Mouse (Mus musculus) retina, adult 2 months (tissue): ENCODE measurements around the gene Slc2a3.
"Not testable (repeated sequence)": the region's sequence is repeated elsewhere in the genome, so short reads cannot be mapped to it uniquely, and the experiment has no call there.

Experiments
- DNase-seq: peaks from one replicate; pipeline ENCODE4 v3.0.0-alpha.2; 2012; ENCODE audit warnings: low read depth, low spot score

Gene Slc2a3

DNA sequence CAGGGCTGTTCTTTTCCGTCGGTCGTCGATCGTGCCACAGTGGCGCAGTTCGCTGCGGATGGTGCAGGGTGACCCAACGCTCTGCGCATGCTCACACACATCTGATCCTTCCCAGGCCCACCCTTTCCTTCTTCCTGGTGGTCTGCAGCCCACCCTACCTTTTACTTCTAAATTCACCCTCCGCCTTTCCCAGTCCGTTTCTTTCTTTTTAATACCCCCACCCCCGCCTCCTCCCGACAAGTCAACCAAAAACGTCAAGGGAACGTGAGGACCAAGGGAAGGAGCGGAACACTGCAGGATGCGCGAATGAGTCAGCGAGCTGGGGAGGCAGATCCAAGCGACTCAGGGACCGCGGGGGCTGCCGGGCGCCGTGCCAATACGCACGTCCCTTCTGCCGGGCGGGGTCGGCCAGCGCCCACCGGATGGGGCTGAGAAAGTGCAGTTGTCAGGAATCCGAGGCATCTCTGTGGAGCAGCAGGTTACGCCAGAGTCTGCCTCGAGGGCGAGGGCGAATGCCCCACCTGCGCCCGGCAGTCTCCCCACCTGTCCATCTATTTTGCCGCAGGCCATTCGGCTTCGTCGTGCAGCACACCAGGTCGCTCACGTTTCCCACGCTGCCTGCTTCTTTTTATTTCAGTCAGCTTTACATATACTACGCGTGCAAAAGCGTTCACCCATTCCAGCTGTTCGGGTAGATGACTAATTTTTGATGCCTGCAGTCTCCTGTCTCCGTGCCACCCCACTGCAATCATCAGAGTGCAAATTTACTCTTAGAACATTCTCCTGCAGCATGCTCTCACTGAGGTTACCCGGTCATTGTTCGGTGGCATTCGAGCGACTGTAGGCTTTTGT is 36.8 kb downstream of the Slc2a3 start:
- DNase-seq: no peak

DNA sequence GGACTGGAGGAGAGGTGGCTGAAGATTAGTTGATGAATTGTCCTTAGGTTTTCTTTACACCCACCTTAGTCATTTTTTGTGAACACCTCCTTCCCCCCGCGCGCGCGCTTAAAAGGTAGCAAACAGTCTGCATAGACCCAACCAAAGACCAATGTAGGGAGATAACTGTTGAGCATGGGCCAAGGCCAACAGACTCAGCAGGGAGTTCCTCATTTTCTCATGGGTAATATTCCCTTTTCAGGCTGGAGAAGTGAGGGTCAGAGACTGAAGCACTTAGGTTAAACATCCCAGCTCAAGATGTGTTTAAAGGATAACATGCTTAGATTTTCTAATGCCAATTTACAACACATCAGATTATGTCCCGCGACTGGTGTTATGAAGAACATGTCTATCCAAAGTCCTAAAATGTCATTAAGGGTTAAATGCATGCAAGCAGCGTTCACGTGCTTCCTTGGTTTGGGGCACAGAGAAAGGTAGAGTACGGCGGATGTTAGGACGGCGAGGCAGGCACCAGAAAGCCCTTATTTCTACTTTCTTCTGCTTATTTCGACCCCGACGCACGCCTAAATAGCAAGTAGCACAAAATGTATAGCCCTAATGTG is 37.5 kb downstream of the Slc2a3 start:
- DNase-seq: no peak

DNA sequence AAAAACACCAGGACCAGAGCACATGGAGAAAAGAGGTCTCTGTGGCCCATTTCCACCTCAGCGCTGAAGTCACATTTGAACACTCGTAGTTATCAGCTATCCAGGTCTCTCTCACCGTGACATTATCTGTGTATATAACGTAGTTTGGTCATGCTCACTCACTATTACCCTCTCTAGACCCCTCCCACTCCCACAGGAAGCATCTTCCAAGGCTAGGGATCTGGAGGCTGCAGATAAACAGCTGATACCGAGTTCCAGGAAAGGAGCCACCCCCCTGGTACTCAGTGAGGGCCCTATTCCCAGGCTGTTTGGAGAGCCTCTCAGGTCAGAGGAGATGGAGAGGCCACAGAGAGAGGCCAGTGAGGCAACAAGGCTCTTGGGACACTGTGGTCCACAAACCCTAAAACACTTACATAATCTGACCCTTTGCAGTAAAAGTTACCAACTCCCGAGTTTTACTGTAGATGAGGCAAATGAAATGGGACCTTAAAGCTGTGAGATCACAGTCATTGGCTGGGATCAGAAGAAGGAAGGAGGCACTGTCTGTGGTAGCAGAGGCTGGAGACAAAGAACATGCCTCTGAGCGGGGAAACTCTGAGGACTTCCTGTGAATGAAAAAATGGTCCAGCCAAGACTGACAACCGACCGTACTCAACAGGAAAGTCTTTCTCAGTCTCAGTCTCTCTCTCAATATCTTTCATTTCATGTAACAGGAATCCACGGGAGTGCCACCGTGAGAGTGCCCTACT is 38.3 kb downstream of the Slc2a3 start:
- DNase-seq: no peak

DNA sequence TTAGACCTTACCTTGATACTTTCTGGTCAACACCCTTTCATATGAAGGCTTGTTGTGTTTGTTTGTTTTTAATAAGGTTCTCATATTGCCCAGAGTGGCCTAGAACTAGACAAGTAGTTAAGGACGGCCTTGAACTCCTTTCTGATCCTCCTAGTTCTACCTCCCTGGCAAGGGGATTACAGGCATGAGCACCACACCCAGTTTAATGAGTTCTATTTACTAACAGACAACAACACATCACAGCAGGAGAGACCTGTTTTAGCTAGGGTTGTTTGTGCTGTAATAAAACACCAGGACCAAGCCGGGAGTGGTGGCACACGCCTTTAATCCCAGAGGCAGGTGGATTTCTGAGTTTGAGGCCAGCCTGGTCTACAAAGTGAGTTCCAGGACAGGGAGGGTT is 39.0 kb downstream of the Slc2a3 start:
- DNase-seq: no peak

DNA sequence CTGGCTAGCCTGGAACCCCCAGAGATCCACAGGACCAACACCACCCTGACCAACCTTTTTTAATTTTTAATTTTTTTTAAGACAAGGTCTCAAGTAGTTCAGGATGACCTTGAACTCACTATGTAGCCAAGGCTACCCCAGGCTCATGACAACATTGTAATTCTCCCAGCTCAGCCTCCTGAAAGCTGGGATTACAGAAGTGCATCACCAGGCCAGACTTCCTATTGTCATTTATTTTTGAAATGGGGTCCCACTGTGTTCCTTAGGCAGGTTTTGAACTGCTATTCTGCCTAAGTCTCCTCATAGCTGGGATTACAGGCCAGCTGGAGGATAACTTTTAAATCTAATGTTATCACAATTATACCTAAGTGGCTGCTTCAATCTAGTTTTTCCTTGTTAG is 39.5 kb downstream of the Slc2a3 start:
- DNase-seq: no peak

DNA sequence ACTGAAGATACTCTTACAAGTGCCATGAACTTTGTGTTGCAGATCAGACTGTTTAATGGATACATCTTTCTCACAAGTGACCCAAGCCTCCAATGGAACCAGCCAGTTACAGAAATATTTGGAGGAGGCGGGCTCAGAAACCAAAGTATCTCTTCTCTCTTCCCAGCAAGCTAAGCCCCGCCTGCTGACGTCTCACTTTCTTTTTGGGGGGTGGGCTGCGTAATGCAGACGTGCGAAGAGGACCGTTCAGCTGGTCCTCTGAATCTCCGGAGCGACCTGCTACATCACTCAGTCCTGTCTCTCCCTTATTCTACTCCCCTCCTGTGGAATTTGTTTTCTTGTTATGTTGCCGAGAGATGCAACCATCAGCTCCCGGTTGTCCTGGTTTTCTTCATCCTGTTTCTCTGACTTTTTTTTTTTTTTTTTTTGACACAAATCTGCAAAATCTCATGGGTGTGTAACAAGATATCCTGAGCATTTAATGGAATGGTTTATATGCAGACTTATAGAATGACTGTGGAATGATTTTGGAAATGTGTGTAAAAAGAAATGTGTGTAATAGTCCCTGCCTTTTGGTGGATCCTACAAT is 40.3 kb downstream of the Slc2a3 start:
- DNase-seq: peak; percentile 57

DNA sequence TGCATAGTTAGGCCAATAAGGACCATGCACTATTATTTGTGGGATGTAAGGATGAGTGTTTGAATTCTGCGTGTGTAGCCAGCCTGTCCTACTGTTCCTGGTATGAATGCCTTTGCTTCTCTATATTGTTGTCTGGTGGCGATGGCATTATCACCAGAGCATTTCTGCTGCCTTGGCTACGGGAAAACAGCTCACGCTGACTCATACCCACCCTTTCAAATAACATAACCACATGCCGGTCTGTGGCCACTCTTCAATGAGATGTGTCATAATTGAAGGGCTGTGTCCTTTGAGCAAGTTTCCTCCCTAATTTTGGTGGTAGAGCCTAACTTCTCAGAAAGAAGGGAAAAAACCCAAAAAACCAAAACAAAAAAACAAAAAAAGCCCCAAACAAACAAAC is 42.7 kb downstream of the Slc2a3 start:
- DNase-seq: no peak

DNA sequence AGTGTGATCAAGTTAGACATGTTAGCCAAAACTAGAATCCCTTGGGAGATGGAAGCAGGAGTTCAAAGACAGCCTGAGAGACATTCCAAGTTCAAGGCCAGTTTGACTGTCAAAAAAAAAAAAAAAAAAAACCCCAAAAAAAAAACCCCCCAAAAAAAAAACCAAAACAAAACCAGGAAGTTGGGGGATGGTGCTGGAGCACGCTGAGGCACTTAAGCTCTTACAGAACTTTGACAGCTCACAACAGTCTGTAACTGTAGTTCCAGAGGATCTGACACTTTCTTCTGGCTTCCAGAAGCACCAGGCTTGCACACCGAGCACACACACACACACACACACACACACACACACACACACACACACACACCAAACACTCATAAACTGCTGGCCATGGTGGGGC is 45.5 kb downstream of the Slc2a3 start:
- no peak for DNase-seq

DNA sequence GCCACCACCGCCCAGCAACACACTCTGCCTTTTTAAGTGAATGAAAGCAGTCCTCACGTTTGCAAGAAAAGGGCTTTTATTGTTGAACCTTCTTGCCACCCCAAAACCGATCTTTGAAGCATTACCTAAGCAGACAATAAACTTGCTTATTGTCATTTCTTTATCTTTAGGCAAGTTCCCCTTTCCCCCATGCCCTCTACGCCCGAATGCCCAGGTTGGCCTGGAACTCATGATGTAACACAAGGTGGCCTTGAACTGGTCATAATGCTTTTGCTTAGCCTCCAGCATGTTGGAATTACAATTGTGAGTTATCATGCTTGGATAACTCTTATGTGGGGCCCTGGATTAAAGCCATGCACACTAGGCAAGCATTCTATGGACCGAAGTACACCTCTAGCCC is 50.9 kb downstream of the Slc2a3 start:
- DNase-seq: no peak

DNA sequence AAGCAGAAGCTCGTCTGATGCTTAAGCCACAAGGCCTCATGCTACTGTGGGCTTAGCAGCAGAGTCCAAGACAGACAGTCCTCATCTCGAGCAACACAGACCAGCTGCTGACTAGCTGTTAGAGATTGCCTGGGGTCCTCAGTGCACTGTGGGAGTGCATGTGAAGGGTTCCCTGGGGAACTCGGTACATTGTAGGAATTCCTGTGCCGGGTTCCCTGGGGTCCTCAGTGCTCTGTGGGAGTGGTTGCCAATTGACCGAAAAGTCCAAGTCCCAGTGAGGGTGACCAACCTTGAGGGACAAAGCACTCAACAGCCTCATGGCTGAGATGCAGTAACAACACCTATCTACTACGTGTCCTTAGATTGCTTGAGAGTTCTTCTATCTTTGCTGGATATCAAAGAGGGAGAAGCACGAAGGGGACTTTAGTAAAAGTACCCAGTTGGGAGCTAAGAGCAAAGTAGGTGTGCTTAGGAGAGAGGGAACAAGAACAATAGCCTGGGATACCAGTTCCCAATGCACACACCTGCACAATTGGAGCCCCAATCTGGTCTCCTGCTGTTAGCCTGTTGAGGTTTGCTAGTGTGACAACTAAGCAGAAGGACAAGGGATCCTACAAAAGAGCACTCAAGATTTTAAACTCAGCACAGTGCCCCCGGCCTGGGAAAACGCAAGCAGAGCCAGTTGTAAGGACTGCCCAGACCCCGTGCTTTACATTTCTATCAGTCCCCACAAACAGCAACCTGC is 56.8 kb downstream of the Slc2a3 start:
- no peak for DNase-seq

DNA sequence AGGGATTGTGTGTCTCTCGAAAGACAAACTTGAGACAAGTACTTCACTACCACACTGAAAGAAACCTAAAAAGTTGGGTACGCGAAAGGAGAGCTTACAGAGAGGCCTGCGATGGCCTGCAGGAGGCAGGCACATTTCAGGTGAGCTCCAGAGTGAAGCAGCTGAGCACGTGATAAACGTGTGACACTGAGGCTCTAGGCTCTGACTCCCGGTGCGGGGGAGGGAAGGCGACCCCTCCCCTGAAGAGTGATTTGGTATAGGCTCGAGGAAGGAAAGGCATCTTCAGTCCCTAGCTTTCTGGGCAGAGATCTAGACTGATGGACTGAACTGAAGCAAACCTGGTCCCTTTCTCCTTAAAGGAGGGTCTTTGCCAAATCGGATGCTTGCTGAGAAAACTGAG is 58.1 kb downstream of the Slc2a3 start:
- DNase-seq: no peak

DNA sequence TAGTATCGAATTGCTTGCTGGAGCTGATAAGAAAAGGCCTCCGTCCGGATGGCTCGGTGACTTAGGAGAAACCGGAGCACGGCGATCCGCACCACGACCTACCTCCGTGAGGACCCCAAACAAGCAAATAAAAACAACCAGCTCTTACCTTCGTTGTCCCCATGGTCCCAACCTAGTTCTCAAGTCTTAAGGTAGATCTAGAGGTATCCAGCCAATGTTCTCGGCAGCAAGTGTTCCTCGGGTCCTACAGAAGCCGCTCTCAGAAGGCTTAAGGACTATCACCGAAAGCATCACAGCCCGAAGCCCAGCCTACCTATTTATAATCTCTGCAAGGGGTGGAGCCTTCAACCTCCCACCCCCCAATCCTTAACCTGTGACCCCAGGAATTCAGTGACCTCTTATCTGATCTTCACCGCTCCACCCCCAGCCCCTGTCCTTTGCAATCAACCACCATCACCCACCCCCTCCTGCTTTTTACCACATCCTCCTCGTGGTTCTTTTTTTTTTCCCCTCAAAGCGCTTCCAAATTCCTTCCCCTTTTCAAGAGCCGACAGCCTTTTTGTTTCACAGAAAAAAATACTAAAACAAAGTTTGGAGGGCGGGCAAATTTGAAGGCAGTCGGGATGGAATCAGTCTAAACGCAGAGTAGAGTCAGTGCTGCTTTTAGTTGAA is 59.1 kb downstream of the Slc2a3 start:
- DNase-seq: no peak

DNA sequence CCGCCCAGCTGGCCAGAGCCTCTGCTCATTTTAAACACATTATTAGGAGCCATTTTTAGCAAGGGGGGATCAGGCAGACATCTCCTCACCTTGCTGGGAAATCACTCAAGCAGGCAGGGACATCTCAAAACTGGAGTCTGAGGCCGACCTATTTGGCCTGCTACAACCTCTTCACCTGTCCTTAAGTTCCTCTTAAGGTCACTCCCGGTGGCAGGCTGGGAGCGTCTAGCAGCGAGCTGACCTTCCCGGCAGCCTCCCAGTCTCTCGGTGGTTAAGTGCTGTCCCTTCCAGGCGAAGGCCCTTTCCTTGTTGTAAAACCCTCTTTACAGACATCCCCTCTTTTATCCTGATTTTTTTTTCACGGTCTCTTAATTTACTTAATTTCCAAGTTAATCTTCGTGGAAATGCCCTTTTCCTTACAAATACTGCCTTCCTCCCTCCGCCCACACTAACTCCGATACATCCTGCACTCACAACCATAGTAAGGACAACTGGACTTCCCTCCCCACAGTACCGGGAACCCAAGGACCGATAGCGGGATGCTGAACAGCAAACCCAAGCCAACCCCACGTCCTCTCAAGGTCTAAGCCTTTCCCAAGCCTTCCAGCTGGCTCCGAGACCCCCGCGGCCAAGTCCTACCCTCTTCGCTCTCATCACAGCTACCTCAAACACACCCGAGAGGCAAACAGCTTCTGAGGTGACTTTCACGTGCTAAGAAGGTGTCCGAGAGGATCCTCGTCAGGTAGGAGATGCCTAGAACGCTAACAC is 59.8 kb downstream of the Slc2a3 start:
- no peak for DNase-seq

DNA sequence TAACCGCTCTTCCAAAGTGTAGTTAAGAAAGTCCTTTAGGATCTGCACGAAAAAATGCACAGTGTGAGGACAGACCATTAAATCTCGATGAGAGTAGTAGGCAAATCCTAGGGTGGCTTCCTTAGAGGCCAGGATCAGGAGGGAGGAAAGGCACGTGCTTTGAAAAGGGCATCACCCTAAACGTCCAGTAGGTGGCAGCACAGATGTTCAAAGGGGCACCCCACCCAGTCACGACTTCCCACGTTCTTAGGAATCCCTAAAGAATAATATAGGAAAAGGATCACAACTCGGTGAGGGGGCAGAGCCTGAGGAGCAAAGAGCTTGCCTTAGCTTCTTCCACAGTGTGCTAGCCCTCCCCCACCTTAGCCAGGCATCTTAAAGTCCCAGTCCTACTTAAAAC is 61.5 kb downstream of the Slc2a3 start:
- peak; percentile 53 for DNase-seq

DNA sequence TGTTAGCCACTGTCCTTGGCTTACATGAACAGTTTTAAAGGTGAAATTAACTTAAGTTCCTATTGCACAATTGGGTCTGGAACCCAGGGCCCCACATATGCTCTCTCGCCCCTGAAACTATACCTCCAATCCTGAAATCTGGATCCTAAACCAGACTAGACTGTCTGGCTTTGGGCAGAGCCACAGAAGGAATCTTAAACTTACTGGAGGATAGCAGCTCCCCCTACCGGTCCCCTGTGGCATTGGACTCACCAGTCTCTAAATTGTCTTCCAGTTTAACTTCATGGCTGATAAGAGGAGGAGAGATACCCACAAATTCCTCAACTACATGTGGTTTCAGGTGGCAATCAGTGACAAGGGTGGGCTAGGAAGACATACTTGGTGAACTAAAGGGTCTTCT is 81.5 kb downstream of the Slc2a3 start:
- no peak for DNase-seq

DNA sequence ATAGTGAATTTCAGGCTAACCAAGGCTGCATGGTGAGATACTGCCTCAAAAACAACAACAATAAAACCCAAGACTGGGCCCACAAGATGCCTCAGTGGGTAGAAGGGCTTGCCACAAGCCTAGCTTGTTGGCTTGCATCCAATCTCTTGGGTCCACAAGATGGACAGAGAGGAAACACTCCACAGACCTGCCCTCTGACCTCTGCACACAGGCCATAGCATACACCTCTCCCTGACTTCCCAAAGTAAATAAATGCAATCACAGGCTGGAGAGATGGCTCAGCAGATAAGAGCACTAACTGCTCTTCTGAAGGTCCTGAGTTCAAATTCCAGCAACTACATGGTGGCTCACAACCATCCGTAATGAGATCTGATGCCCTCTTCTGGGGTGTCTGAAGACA is 83.2 kb downstream of the Slc2a3 start:
- DNase-seq: not testable (repeated sequence)

DNA sequence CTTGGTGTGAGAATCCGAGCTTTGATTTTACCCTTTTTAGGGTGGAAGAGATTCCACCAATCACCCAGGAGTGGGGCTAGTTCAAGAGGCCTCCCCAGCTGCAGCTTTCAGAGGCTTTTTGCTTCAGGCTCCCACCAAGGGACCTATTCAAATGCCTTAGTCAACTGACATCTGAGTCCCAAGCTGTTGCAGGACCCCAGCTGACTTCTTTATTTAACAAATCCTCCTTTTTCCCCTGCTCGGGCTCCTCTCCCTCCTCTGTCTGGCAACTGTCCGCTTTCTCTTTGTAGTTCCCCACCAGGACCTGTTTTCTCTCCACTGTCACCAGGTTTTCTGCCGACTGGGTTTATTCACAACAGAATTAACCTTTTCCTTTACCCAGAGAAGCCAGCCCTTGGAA is 85.6 kb downstream of the Slc2a3 start:
- no peak for DNase-seq

DNA sequence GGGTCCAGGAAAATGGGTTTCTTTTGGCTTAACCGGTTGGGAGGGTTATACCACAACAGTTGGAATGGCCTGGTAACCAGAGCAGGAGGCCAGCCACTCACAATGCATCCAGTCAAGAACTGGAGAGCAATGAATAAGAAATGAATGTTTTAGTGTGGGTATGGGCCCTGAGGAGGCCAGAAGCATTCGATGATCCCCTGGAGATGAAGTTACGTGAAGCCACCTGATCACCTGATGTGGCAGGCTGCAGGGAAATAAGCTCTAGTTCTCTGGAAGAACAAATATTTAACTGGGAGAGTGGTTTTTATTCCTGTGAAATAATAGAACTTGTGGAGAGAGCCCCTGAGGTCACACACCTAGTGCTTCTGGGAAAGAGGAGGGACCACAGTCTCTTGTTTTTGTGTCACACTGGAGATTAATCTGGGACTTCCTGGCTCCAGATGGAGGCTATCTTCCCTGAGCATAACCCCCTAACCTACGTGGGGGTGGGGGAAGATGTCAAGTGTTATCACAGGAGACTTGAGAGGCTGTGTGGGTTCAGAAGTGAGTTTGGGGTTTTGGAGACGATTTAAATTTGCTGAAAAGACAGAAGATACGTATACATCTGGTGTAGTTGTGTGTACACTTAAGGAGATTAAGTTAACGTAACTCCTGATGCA is 86.6 kb downstream of the Slc2a3 start:
- DNase-seq: no peak

DNA sequence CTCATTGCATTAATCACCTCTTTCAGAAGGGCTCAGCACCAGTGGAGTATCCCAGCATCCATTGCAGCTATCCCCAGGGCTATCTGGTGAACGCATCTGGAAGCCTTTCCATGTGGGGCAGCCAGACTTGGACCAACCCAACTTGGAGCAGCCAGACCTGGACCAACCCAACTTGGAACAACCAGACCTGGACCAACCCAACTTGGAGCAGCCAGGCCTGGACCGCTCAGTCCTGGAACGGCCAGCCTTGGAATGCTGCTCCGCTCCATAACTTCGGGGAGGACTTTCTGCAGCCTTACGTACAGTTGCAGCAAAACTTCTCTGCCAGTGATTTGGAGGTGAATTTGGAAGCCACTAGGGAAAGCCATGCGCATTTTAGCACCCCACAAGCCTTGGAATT is 88.3 kb downstream of the Slc2a3 start:
- DNase-seq: not testable (repeated sequence)

DNA sequence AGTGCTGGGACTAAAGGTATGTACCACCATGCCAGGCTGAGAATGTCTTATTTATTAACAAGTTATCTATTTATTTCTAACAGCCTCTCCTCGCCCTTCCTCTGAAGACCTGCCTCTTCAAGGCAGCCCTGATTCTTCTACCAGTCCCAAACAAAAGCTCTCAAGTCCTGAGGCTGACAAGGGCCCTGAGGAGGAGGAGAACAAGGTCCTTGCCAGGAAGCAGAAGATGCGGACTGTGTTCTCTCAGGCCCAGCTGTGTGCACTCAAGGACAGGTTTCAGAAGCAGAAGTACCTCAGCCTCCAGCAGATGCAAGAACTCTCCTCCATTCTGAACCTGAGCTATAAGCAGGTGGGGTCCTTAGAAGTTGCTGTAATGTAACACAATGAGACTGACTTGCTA is 90.0 kb downstream of the Slc2a3 start:
- no peak for DNase-seq
